Mouse (Mus musculus): ENCODE results near the gene Cdhr5.

Cdhr5 gene

DNA sequence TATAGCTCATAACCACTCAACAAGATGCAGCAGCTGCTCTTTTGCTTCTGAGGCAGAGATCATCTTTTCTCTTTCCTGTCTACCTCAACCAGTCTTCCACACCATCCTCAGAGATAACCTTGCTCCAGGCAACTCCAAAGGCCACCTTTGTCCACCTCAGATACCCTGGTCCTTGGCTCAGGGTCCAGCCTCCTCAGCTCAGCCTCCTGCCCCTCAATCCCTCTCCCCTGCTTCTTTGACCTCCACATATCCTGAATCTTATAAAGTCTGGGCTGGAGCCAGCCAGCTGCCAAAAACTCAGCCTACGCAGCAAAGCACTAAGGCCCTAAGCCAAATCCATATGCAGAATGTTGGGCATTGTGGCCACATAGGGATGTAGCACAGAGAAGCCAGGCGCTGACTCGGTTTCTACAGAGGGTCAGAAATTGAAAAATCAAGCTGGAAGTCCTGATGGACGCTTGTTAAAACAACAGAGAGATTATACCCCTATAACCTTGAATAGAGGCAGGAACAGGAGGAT lies 53.8 kb downstream of the Cdhr5 start:
- no peak for DNase-seq (ENCODE audit: low read depth)

DNA sequence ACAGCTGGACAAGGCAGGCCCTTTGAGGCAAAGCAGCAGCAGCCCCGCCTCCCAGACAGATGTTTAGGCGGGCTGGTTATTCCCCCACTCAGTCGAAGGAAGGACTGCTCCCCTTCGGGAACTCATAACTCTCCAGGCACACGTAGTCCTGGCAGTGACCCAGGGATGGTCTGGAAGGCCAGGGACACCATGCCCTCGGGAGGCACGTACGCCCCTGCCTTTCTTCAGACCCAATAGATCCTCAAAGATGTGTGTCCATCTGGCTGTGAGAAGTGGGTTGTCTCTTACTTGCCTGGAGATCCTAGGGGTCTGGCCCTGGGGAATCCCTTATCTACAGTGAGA lies 54.5 kb downstream of the Cdhr5 start:
- no peak for DNase-seq (ENCODE audit: low read depth)

DNA sequence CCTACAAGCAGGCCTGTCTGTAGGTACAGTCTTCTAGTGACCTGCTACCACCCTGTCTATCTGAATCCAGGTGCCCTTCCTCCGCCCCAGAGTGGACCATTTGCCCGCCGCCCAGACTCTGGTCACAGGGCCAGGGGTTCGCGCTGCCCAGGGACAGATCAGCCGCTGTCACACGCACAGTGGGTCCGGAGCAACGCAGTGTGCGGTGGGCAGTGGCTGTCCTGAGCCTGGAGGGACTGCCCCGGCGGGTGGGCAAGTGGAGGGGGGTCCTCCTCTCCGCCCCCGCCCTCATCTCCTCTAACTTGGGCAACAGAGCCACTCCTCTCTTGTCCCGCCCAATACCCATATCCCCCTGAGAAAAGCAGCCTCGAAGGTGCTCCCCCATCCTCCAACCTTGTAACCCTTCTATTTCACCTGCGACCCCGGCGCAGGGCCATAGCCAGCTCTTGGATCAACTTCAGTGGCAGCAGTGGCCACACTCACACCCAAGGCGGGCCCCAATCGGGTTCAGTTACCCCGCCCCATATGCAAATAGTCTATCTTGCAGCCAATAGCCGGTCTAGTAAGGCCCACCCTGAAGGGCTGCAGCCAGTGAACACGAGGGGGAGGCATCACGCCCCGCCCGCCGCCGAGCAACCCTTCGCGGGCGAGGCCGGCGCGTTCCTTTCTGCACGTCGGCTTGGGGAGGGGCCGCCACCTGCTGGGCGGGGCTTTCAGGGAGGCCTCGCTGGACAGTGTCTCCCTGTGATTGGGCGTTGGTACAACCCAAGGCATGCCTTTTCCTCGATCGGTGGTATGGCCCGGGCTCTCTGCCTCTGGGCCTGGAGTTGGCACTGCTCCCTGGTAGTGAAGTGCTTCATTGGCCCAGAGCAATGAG lies 55.1 kb downstream of the Cdhr5 start:
- DNase-seq (ENCODE audit: low read depth) = peak; percentile 99

DNA sequence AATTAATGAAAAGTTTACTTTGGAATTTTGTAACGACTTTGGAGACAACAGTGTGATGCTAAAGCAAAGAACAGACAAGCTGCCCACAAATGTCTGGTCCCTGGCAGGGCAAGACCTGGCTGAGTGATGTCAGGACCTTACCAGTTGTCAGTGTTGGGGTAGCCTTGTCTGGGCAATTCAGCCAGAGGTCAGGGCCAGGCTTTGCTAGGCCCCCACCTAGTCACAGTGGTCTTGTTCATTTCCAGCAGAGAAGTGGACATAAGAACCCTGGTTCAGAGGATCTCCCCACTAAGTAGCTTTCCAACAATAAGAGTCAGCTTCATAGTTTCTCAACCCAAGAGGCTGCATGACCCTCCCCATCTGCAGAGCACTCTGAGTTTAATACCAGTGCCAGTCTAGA lies 56.2 kb downstream of the Cdhr5 start:
- no peak for DNase-seq (ENCODE audit: low read depth)

DNA sequence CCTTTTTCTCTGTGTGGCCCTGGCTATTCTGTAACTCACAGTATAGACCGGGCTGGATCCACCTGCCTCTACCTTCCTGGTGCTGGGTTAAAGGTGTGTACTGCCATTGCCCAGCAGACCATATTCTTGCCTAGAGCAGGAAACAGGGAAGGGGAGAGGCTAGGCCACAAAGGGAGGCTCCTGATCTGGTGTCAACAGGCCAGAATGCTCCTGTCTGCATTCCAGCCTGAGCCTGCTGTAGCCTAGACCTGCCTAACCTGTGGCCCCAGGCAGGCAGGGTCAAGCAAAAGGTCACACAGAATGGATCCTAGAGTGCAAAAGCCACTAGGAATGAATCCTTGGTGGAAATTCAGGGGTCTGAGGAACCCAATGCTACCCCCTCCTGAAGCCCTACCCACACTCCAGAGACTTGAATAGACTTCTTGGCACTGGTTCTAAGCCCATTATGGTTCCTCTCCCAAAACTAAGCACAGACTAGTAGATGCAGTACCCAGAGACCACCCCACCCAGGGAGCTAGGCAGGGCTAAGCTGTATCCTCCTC lies 57.0 kb downstream of the Cdhr5 start:
- DNase-seq (ENCODE audit: low read depth) = no peak
